Comparison of ENCODE assay signal across 11 mouse cellular contexts in genomic region chr2:17853500-17854011, GRCm38 (mm10).
A peak's percentile ranks its signal among the peaks of the same experiment; 100 is the strongest.
DNase-seq lines count a peak whose midpoint lies in the region; ATAC-seq and TF ChIP-seq lines count a peak whose summit lies in the region.
"Had no signal": no experiment of that assay in that cellular context is flagged by ENCODE, and none has a peak within 500 bp of the region (broad histone marks: within the 10 kb centered on the region; RNA-seq: fewer than 3 reads in every experiment).

No protein-coding gene starts in this region.

- intact Hi-C loops in left cerebral cortex, postnatal 36 days (cut with DNase I), result no loop called here
- intact Hi-C loops in left cerebral cortex, adult 2 months (cut with DNase I), result no loop called here

- WGBS in heart, embryonic 12.5 days, result 32% methylated on average over 11 of the region's 11 CpGs
- 29% methylated on average over 11 of the region's 11 CpGs for WGBS in midbrain, embryonic 13.5 days
- 33% methylated on average over 11 of the region's 11 CpGs for WGBS in midbrain, embryonic 10.5 days
- 23% methylated on average over 11 of the region's 11 CpGs for WGBS in hindbrain, postnatal 0 days

- no peaks in the 10 kb centered on the region for H3K9me3 ChIP-seq in heart, embryonic 12.5 days (replicated peaks)
- no peaks in the 10 kb centered on the region for H3K9me3 ChIP-seq in midbrain, embryonic 13.5 days
- H3K9me3 ChIP-seq in midbrain, embryonic 10.5 days (replicated peaks), result no peaks in the 10 kb centered on the region
- H3K9me3 ChIP-seq in hindbrain, postnatal 0 days (ENCODE audit: low read length), result no peaks in the 10 kb centered on the region
- H3K9me3 ChIP-seq: embryonic facial prominence, embryonic 13.5 days; liver, embryonic 15.5 days had no signal

- H3K4me1 ChIP-seq in heart, embryonic 12.5 days (replicated peaks), result peaks cover 23% of the 10 kb centered on the region
- peaks cover 14% of the 10 kb centered on the region for H3K4me1 ChIP-seq in midbrain, embryonic 13.5 days (replicated peaks)
- H3K4me1 ChIP-seq in midbrain, embryonic 10.5 days, result peaks cover 22% of the 10 kb centered on the region
- H3K4me1 ChIP-seq in hindbrain, postnatal 0 days (ENCODE audit: insufficient read depth, low read length), result peaks cover 8% of the 10 kb centered on the region; the same call in 1 of the 2 replicates
- H3K4me1 ChIP-seq: liver, embryonic 15.5 days had no signal

- no peak for DNase-seq in heart, adult 9 months (ENCODE audit: low spot score in 2 of 2)
- DNase-seq in midbrain, embryonic 10.5 days (ENCODE audit: low spot score), result no peak
- no peak for DNase-seq in hindbrain, postnatal 0 days (ENCODE audit: low spot score)
- DNase-seq in left cerebral cortex, postnatal 36 days (ENCODE audit: low spot score in 2 of 2), result no peak
- no peak for DNase-seq in left cerebral cortex, adult 2 months (ENCODE audit: extremely low spot score in 1 of 2, low spot score in 2 of 2)
- DNase-seq: adrenal gland, postnatal 14 days; cerebellum, adult 18-20 months had no signal

- H3K27me3 ChIP-seq in heart, embryonic 12.5 days (replicated peaks), result no peaks in the 10 kb centered on the region
- peaks cover 6% of the 10 kb centered on the region; the same call in 1 of the 2 replicates for H3K27me3 ChIP-seq in midbrain, embryonic 13.5 days
- H3K27me3 ChIP-seq in midbrain, embryonic 10.5 days (ENCODE audit: low read depth, poor library complexity, severe bottlenecking), result peaks cover 9% of the 10 kb centered on the region; the same call in 1 of the 2 replicates
- no peaks in the 10 kb centered on the region for H3K27me3 ChIP-seq in hindbrain, postnatal 0 days (ENCODE audit: insufficient read depth, low read length)

- no peak overlapping the region for H3K9ac ChIP-seq in heart, embryonic 12.5 days
- no peak overlapping the region for H3K9ac ChIP-seq in midbrain, embryonic 13.5 days (replicated peaks)
- no peak overlapping the region for H3K9ac ChIP-seq in hindbrain, postnatal 0 days (replicated peaks; ENCODE audit: low read length)
- H3K9ac ChIP-seq: embryonic facial prominence, embryonic 13.5 days; liver, embryonic 15.5 days had no signal

- no peaks in the 10 kb centered on the region for H3K36me3 ChIP-seq in heart, embryonic 12.5 days
- H3K36me3 ChIP-seq in midbrain, embryonic 13.5 days, result no peaks in the 10 kb centered on the region
- H3K36me3 ChIP-seq in midbrain, embryonic 10.5 days, result no peaks in the 10 kb centered on the region
- no peaks in the 10 kb centered on the region for H3K36me3 ChIP-seq in hindbrain, postnatal 0 days (ENCODE audit: insufficient read depth, low read length)
- H3K36me3 ChIP-seq: embryonic facial prominence, embryonic 13.5 days; liver, embryonic 15.5 days had no signal

- H3K4me2 ChIP-seq in heart, embryonic 12.5 days, result peak overlapping the region; percentile 59
- peak overlapping the region; percentile 51; the same call in 1 of the 2 replicates for H3K4me2 ChIP-seq in midbrain, embryonic 13.5 days (replicated peaks)
- peak overlapping the region; percentile 54 for H3K4me2 ChIP-seq in hindbrain, postnatal 0 days (ENCODE audit: low read depth, low read length)
- H3K4me2 ChIP-seq: liver, embryonic 15.5 days had no signal

- no peak overlapping the region for H3K27ac ChIP-seq in heart, embryonic 12.5 days (ENCODE audit: poor library complexity, severe bottlenecking)
- no peak overlapping the region for H3K27ac ChIP-seq in midbrain, embryonic 13.5 days
- no peak overlapping the region for H3K27ac ChIP-seq in midbrain, embryonic 10.5 days (replicated peaks)
- no peak overlapping the region for H3K27ac ChIP-seq in hindbrain, postnatal 0 days
- no peak overlapping the region for H3K27ac ChIP-seq in left cerebral cortex, adult 2 months
- H3K27ac ChIP-seq: embryonic facial prominence, embryonic 13.5 days; liver, embryonic 15.5 days had no signal

- ATAC-seq in heart, embryonic 12.5 days (ENCODE audit: insufficient number of reproducible peaks, low FRiP score), result no peak
- peak; percentile 69 for ATAC-seq in midbrain, embryonic 13.5 days
- ATAC-seq in hindbrain, postnatal 0 days, result no peak; the same call in 1 of the 2 replicates

- TF ChIP-seq CTCF in hindbrain, postnatal 0 days (IDR thresholded peaks at IDR 0.05; ENCODE audit: low read depth), result no peak
- no peak for TF ChIP-seq CTCF in left cerebral cortex, adult 2 months (IDR thresholded peaks at IDR 0.05)

- H3K4me3 ChIP-seq in heart, embryonic 12.5 days, result no peak overlapping the region
- no peak overlapping the region for H3K4me3 ChIP-seq in midbrain, embryonic 13.5 days (replicated peaks)
- no peak overlapping the region for H3K4me3 ChIP-seq in midbrain, embryonic 10.5 days
- no peak overlapping the region for H3K4me3 ChIP-seq in hindbrain, postnatal 0 days (ENCODE audit: low read length)
- no peak overlapping the region for H3K4me3 ChIP-seq in left cerebral cortex, adult 2 months
- H3K4me3 ChIP-seq: embryonic facial prominence, embryonic 13.5 days; liver, embryonic 15.5 days had no signal
